Mouse (Mus musculus): Measurements from ENCODE around the gene Adh6a.
"Not testable (repeated sequence)": the region's sequence is repeated elsewhere in the genome, so short reads cannot be mapped to it uniquely, and the experiment has no call there.

The Adh6a gene

DNA sequence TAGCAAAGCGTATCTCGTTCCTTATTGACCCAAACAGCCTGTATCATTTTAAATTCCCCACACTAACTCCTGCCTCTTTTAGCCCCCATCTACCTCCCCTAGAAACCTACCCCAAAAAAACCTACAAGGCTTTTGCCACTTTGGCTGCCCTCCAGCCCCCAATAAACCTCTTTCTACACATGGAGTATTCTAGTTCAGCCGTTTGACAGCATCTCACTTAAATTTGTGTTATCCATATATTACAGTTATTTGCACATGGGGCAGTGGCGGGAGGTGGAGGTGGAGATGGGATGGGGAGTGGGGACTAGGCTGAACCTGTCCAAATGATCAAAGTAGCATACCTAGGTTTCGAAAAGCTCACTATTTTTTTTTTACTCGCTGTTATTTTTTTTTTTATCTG is 12.4 kb downstream of the Adh6a start:
- no peak for DNase-seq

DNA sequence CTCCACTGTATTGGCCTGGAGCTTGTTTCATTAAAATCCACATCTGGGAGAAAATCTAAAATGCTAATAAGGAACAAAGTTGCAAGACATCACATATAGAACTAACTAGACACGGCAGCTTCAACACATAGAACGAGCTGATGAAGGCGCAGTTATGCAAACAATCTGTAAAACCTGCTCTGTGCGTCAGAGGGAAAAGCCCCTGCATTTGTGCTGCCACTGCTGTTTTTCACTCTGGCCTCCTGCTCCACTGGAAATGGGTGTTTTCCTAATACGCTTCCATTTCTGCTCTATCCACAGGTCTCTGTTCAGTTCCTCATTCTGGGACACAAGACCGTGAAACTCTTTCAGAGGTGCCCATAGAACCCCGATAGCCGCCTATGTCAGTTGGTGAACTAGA is 20.8 kb downstream of the Adh6a start:
- DNase-seq = no peak

DNA sequence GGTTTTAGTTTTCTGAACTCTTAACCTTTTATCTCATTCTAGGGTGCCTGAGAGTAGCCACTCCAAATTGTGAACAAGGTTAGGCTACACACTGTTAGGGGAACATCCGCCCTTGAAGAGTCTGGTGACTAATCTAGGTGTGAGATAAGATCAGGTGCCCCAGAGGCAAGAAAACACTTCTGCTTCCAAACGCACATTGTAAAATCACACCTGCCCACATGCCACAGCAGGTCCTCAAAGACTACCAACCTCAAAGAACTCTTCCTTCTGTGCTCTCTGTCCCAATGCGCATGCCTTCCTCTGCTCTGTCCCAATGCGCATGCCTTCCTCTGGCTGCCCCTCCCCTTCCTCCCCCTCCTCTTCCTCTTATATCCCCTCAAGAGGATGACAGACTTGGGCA is 21.2 kb downstream of the Adh6a start:
- DNase-seq = no peak

DNA sequence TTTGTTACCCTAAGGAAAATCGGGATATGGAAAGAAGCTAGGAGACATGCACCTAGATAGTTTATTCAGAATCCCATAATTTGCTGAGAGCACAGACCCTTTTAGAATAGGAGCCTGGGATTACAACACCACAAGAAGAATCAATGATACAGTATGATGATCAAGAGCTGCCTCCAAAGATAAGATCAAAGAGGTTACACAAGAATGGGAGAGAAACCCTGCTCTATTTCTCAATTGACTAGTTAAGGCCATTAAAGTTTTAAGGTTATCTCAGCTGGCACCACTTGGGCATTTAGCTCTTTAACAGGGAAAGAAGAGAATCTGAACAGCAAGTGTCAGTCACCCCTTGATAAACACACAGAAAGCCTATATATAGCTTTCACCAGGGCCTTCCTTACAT is 22.5 kb downstream of the Adh6a start:
- DNase-seq = no peak

DNA sequence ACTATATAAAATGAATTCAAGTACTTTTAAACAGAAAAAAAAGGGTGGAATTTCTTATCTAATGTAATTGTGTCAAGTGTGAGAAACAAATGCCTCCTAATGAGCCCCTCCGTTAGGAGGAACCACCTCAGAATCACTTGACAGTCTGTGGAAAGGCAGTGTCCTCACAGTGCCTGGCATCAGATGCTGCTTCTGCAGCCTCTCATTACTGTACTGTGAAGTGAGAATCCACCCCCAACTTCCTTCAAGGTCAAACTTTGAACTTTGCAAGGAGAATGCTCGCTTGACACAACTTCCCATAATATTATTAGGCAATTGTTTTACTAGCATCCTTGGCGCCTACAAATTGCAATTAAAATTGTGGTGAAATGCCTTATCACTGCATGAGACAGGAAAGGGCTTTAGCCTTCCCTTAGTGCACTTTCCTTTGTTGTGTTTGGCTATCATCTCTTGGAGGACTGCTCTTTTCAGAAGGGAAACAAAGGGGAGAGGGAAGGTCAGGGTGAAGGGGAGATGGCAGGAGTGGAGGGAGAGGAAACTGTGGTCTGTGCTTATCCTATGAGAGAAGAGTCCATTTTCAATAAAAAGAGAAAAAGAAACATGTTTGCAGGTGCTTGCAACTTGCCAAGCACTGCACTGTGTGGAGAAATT is 23.1 kb downstream of the Adh6a start:
- DNase-seq = no peak

DNA sequence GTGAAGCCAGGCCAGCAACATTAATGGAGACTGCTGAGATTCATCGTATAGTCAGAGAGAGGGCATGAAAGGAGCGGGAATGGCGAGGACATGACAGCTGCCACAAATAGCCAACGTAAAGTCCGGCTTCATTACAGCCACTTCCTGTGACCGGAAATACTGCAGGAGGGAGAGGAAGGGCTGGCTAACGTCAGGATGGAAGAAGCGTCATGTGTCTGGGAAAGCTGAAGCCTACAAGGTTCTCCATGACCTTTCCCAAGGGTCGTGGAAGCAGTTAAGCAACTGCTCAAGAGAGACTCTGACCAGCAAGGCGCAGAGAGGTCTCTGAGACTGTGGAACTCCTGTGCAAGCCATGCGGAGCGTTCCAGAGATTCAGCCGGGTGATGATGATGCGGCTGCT is 28.4 kb downstream of the Adh6a start, which contains the start of gene Adh6b:
Gene Adh6b (plus strand): TSS at position 305 of the 400 bp plus-strand sequence.
- no peak for DNase-seq

DNA sequence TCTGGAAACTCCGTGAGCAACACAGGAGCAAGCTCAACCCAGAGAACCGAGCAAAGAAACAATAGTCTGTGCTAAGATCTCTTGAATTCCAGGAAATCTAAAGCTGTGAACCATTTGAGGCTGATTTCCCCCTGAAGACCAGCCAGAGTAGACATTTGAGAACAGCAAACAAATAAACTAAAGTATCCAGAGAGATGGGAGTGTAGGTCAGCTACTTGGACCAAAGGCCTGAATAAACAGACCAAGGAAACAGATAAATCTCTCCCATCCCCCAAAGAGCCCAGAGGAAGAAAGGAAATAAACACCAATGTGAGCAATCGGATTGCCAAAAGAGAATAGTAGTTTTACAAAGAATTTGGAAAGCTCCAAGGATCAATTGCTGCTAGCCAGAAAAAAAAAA is 34.0 kb downstream of the Adh6a start:
- DNase-seq = no peak

DNA sequence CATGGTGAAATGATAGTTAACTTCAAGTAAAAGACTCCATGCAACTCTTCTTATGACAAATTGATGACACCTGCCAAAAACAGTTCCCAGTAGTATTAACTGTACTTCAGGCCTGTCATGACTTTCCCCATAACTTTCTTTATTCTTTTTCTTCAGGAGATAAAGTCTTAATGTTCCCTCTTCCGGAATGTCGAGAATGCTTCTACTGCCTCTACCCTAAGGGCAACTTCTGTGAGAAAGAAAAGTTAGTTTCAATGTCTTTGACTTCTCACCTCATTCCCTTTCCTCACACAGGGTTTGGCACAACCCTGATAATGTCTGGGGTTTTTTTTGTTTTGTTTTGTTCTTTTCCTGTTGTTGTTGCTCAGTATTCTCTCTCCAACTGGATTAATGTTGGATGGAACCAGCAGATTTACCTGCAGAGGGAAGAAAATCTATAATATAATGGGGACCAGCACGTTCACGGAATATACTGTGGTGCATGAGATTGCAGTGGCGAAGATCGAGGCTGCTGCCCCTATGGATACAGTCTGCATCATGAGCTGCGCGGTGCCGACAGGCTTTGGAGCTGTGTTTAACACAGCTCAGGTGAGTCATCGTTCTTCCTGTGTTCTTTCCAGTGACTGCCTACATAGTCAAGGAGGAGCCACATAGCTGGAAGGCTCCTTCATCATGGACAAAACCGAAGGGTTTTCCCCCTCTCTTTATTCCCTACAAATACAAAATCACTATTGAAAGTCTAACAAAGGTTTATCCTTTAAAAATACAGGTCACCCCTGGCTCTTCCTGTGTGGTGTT is 39.1 kb downstream of the Adh6a start:
- no peak for DNase-seq

DNA sequence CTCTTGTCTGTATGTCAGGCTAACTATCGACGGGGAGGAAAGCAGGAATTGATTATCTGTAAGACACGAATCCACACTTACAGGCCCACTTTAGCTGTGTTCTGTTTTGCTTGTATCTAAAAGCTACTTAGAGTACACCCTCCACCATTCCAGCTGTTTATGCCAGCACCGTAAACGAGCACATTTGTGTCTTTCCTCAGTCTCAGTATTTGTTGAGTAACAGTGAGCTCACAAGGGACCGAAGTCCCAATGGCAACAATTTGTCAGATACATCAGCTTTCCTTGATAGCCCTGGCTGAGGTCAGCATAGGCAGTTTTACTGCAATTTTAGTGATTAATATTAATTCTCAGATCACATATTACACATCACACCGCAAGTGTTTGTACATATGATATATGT is 45.8 kb downstream of the Adh6a start:
- DNase-seq = no peak

DNA sequence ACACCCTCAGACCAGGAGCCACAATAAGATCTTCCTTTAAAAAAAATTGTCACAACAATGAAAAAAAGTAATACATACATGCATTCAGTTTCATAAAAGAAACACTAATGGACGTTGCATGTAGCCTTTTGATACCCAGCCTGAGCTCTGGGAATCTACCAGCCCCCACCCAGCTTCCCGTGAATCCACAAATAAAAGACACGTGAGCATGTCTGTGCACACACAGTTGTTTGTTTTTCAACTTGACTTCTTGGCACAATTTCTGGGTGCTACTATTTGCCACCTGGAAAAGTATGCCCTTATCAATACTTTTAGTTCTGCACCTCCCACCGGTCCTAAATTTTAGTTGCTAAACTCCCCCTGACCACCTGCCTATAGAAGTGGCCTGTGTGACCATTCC is 47.6 kb downstream of the Adh6a start:
- no peak for DNase-seq

DNA sequence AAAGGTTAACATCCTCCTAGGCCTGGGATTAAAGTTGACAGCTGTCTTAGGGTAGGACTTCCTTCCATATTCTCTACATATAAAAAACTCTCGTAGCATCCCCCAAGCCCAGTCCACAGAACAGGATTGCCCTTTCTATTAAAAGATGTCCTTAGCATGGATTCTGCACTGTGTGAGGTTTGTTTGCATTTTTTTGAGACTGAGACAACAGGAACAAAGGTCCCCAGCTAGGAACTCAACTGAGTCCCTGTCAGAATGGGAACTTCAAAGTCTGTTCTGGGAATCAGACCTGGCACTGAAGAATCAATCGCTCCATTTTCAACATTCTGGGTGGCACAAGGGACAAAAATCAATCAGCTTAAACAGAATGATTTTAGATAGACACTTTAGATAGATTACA is 49.8 kb downstream of the Adh6a start:
- DNase-seq = no peak

DNA sequence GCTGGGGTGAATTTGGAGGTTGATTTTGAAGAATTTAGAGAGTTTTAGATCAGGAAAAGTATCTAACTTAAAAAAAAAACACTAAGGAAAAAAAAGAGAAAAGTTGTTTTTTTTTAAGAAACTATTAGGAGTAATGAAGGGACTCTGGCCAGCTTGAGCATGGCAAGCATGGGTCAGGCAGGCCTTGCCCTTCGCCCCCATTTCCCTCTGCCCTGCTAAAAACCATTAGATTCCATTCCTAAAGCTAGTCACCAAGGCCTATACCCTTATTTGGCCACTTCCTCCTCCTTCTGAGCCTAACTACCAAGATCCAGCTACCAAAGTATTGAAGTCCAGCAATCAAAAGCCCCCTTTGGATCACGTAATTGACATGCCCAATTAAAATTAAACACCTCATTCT is 53.1 kb downstream of the Adh6a start:
- no peak for DNase-seq

DNA sequence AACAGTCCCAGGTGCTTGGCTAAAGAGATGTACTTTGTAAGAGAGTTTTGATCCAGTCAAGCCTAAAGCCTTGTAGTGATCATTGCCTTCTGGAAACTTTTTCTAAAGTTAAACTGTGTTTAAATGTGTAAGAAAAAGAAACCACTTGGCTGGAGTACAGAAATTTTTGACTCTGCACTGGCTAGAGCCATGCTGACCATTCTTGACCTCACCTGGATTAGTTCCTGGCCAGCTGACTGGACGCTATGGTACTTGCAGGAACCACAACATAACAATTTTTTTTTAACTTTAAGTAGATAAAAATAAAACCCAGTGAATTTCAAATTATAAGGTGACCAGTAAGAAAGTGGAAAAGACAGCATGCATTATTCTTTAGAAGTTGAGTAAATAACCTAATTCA is 56.5 kb downstream of the Adh6a start:
- no peak for DNase-seq

DNA sequence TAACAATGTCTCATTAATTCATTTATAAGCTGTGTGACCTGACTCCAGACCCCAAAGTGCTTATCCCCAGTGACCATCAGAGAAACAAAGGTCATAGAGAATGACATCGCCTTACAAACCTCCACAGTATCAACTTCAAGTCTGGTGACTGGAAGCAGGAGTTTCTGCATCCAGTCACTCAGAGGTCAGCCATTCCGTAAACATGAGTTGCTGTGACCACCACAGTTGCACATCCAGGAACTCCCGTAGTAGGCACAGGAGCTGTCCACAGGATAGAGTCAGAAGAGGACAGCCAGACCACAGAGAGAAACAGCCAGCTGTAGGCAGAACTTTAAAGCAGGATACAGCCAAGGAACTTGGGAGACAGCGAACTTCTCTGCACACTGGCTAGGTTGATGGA is 57.2 kb downstream of the Adh6a start:
- DNase-seq = not testable (repeated sequence)

DNA sequence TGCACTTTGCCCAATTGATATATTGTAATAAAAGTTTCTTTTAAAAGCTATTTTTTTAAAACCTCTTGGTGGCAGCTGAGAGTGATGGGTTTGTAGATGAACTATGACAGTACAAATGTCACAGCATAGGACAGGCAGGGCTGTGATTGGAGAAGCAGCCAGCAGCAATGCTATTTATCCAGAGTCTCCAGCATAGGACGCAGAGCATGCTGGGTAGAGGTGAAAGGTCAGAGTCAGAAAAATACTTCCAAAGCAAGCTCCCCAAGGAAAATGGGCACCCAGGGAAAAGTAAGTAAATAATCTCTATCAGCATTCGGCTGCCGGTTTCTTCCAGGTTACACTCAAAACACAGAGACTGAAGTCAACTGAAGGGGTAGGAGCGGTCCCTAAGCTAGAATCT is 60.8 kb downstream of the Adh6a start:
- no peak for DNase-seq

DNA sequence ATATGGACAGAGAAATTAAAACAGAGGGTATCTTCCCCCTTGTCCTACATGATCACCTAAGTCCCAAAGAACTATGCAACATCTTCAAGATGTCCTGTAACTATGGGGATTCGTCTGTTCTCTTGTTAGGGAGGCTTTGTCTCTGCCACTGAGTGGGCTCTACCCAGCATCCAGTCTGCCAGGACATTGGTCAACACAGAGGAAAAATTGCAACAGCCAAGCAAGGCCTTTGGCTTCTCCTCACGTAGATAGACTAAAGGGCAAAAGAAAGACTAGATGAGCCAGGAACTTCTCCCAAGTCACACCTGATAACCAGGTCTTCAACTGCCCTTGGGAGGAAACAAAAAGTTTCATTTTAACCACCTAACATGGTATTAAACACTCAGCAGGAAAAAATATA is 62.1 kb downstream of the Adh6a start:
- DNase-seq = no peak

Data from cerebellum, adult 8-10 months (tissue).